Mouse (Mus musculus) lung, postnatal 14 days (tissue): ENCODE measurements around the gene Mast4.

ENCODE experiments used
- DNase-seq: peaks from one replicate; pipeline ENCODE4 v3.0.0; 2021

The Mast4 gene

GRCm38 (mm10) chr13:103238034-103238705, 96.1 kb downstream of the Mast4 start:
- no peak for DNase-seq

- DNase-seq: no peak
Measured at GRCm38 (mm10) chr13:103232171-103232570, 102.1 kb downstream of the Mast4 start.

- DNase-seq: no peak
Measured at GRCm38 (mm10) chr13:103229069-103229468, 105.2 kb downstream of the Mast4 start.

- no peak for DNase-seq
Measured at GRCm38 (mm10) chr13:103225895-103226815, 108.1 kb downstream of the Mast4 start.

- DNase-seq: no peak
Measured at GRCm38 (mm10) chr13:103225217-103225894, 108.9 kb downstream of the Mast4 start.

- no peak for DNase-seq
Measured at GRCm38 (mm10) chr13:103220479-103221064, 113.7 kb downstream of the Mast4 start.

GRCm38 (mm10) chr13:103219999-103220398, 114.3 kb downstream of the Mast4 start:
- no peak for DNase-seq

GRCm38 (mm10) chr13:103217486-103217885, 116.8 kb downstream of the Mast4 start:
- no peak for DNase-seq

GRCm38 (mm10) chr13:103214506-103214905, 119.8 kb downstream of the Mast4 start:
- DNase-seq: no peak

GRCm38 (mm10) chr13:103211953-103212352, 122.3 kb downstream of the Mast4 start:
- no peak for DNase-seq

- peak; percentile 18 for DNase-seq
Measured at GRCm38 (mm10) chr13:103211501-103211941, 122.8 kb downstream of the Mast4 start.

- DNase-seq: no peak
Measured at GRCm38 (mm10) chr13:103210746-103211145, 123.6 kb downstream of the Mast4 start.

GRCm38 (mm10) chr13:103207199-103207598, 127.1 kb downstream of the Mast4 start:
- DNase-seq: no peak

GRCm38 (mm10) chr13:103206644-103207043, 127.7 kb downstream of the Mast4 start:
- no peak for DNase-seq

GRCm38 (mm10) chr13:103205191-103205590, 129.1 kb downstream of the Mast4 start:
- no peak for DNase-seq

- DNase-seq: no peak
Measured at GRCm38 (mm10) chr13:103203376-103203895, 130.9 kb downstream of the Mast4 start.

GRCm38 (mm10) chr13:103201016-103201760, 133.1 kb downstream of the Mast4 start:
- no peak for DNase-seq

GRCm38 (mm10) chr13:103199823-103200660, 134.3 kb downstream of the Mast4 start:
- DNase-seq: no peak

- DNase-seq: no peak
Measured at GRCm38 (mm10) chr13:103198210-103198940, 135.9 kb downstream of the Mast4 start.

- DNase-seq: no peak
Measured at GRCm38 (mm10) chr13:103196307-103196706, 138.0 kb downstream of the Mast4 start.
